Mouse (Mus musculus): ENCODE measurements around the gene Ccdc183.
A peak's percentile ranks its signal among the peaks of the same experiment; 100 is the strongest.

The Ccdc183 gene

DNA sequence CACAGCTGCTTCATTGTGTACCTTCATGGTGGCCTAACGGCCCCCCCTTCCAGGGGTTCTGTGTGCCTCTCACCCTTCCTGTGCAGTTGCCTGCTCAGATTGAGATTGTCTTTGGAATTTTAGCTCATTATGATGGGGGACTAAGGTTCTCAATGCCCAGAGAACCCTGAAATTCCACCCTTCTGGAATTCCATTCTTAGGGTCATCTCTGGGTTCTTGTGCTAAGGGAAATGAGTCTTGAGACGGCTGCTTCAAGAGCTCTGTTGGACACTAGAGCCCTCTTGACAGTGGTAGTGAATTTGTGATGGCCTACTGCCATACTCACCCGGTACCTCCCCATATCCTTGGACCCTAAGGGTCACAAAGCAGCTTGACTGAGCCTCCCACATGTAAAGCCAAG, at the start of gene Ccdc183:
Gene Ccdc183, minus strand, starts transcription at position 101 of the 400 bp plus-strand sequence.
- no peak for DNase-seq (ENCODE audit: low spot score)

DNA sequence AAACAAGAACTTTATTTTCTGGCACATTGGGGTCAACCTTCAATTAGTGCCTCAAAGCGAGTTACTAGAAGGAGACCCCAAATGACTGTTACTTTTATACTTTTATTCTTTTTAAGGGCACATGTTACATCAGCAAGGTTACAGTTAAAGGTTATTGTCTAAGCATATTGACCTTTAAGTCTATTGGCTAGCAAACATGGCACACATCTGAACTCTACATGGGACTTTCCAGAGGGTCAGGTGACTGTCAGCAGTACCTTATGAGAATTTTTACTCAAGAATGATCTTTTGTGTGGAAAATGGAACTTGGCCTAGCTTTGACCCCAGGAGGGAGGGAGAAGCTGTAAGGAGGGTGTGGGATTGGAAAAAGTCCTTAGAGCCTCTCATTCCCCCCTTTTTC, 49.0 kb upstream of the Ccdc183 start:
- no peak for DNase-seq (ENCODE audit: low spot score)

DNA sequence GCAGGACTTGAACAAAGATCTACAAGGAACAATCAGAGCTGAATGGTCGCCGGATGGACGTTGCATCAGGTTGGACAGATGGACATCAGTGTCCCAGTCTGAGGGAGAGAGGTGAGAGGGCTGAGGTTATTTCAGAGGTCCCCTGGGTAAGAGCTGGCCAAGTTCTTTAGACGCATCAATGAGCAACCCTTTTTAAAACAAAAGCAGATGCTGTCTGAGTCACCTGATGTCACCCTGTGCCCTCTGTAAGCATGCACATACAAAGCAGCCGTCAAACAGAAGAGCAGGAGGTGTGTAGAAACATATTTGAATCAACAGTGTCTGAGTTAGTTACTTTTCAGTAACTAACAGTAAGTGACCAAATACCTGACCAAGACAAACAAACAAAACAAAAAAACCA, 46.6 kb upstream of the Ccdc183 start:
- no peak for DNase-seq (ENCODE audit: low spot score)

DNA sequence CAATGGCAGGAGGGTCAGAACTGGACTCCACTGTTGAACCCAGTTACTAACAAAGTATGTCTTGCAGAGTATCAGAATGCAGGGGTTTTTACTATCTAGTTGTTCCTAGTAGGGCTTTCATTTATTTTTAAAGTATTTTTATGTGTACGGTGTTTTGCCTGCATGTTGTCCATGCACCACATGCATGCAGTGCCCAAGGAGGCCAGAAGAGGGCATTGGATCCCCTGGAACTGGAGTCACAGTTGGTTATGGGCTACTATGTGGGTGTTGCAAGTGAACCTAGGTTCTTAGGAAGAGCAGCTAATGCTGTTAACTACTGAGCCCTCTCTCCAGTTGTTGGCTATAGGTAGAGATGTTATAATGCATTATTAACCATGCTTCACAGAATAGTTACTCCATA, 46.0 kb upstream of the Ccdc183 start:
- no peak for DNase-seq (ENCODE audit: low spot score)

DNA sequence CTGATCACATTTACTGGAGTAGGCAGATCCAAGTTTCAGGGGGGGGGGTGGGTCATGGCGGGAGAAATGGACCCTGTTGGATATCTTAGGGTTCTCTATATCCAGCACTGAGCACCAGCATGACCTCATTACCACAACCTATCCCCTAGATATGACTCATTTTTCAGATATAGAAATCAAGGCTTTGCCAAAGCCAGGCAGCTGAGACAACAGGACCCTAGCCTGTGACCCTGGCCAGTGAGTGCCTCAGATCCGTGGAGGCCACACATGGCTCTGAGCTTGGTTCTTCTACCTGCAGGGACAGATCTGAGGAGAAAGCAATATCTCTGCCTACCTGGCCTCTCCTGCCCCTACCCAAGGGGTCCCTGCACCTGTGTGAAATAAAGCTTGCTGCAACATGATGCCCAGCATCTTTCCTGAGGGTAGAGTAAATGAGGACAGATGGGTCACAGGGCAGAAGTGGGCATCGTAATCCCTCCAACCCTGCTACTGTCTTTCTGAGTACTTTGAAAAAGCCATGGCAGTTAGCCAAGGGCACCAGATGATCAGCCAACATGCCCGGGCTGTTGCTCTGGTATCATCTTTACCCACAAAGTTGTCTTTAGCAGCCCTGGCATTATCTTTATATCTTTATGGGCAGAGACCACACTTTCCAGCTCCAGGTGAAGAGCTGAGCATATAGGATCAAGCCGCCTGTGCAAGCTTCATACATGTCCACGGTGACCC, 43.9 kb upstream of the Ccdc183 start:
- no peak for DNase-seq (ENCODE audit: low spot score)

DNA sequence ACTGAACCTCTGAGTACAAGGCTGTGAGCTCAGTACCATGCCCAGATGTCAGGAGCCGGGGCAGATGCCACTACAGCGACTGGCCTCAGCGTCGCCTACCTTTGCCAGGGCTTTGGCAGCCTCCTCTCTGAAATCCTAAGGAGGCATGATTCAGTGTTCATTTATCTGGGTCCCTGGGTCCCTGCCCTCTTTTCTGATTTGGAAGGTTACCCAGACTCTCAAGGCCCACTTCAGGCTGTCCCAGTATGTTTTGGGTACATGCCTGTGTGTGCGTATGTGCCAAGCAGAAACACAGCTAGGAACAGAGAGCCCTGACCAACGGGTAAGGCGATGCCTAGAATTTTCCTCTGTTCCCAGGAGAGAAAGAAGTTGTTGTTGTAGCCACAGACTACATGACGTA, 42.8 kb upstream of the Ccdc183 start:
- no peak for DNase-seq (ENCODE audit: low spot score)

DNA sequence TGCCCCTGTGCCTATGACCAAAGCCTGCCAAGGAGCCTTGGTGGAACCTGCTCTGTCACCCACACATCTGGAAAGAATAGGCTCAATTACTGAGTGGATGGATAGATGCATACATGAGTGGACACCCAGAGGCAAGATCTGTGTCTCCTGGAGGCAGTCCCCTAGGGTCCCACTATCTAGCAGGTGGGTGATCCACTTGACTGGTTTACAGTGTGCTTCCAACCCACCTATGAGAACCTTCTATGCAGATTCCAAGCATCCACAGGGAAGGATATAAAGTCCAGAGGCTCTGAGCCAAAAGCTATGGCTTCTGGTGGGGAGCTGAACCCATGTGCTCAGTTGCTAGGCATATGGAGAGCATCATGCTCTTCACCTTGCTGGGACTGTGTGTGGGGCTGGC, 40.2 kb upstream of the Ccdc183 start, which contains the start of gene Lcn5:
Gene Lcn5, plus strand, starts transcription at position 301 of the 400 bp plus-strand sequence.
- DNase-seq (ENCODE audit: low spot score), result no peak

DNA sequence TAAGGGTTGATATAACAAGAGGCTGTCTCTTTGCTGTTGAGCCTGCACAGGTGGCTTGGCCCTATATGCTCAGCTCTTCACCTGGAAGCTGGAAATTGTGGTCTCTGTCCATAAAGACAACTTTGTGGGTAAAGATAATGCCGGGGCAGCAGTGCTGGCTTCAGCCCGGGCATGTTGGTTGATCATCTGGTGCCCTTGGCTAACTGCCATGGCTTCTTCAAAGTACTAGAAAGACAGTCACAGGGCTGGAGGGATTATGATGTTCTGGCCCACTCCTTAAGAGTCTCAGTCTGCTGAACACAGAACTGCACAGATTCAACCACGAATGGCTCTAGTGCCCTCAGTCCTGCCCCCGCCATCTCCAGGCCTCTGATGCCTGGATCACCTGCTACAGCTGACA, 39.8 kb upstream of the Ccdc183 start:
- no peak for DNase-seq (ENCODE audit: low spot score)

DNA sequence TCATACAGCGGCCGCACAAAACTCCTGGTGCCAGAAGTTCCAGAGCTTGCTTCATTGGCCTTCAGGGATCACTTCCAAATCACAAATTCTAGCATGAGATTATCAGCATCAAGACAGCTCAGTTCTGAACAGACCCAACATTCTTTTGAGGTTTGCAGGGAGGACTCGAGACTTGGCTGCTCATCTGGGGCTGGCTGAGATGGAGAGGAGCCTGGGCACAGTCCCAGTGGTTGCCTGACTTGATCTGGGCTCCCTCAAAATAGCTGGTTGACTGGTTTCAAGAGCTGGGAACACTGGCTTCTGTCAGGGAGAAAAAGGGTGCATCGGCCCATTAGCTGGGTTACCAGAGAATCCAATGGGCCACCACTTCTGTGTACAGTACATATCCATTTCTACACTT, 39.2 kb upstream of the Ccdc183 start:
- no peak for DNase-seq (ENCODE audit: low spot score)

DNA sequence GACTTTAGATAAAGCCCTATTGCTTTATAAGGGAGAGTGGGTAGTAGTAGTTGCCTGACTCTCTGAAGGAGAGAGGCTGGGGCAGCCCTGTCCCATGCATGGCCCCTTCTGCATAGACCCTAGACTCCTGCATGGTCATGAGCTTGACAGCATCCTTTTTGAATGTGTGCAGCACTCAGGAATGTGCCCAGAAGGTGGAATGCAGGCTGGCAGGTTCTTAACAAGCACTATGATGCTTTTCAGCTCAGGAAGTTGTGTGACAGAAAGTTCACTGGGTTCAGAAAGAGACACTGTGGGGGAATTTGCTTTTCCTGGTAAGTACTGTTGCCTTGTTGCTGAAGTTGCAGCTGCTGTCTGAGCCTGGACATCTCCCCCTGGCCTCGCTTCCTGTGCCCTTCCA, 37.0 kb upstream of the Ccdc183 start:
- DNase-seq (ENCODE audit: low spot score), result no peak

DNA sequence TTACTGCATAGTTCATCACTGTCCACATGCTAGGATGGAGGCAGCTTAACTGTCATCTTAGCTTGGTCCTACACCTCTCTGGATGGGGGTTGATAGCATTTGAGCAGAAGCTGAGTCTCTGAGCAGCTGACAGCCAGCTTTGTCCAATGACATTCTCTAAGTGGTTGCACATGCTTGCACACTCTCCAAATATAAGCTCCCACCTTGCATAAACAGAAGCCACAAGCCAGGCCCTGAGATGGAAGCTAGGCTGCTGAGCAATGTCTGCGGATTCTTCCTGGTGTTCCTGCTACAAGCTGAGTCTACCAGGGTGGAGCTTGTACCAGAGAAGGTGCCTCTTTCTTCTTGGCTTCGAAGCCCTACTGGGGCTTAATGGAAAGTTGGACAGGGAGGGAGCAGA, 35.4 kb upstream of the Ccdc183 start, which contains the start of gene Lcn8:
Gene Lcn8, plus strand, starts transcription at position 219 of the 400 bp plus-strand sequence.
- DNase-seq (ENCODE audit: low spot score), result no peak

DNA sequence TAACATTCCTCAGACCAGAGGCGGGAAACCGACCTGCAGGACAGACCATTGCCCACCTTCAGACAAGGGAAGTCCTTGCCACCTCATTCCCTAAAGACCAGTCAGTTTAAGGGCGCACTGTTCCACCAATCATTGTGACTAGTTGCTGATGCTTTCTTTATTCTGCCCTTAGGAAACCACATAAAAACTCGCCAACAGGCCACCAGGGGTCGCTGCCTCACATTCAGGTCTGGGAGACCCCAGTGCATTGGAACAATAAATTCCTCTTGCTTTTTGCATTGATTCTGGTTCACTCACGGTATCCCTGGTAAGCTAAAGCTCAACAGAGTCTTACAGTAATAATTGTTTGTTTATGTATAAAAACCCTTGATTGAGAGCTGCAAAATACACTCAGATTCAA, 22.4 kb upstream of the Ccdc183 start:
- no peak for DNase-seq (ENCODE audit: low spot score)

DNA sequence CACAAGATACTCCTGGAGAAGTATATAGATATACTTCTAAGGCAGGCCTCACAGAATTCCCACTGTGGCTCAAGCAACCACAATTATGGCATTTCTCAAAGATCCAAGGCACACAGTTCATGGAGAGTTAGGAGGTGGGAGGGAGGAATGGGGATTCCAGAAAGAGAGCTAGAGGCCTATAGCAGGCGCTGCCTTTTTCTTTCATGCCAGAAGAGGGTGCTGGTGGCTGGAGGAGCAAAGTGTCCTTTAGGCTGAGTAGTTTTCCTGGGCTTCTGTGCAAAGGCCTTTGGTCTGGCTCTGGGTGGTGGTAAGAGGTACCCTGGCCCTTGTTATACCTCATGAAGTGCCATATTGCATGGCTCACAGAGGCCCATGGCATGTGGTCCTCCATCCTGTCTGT, 16.6 kb upstream of the Ccdc183 start:
- no peak for DNase-seq (ENCODE audit: low spot score)

DNA sequence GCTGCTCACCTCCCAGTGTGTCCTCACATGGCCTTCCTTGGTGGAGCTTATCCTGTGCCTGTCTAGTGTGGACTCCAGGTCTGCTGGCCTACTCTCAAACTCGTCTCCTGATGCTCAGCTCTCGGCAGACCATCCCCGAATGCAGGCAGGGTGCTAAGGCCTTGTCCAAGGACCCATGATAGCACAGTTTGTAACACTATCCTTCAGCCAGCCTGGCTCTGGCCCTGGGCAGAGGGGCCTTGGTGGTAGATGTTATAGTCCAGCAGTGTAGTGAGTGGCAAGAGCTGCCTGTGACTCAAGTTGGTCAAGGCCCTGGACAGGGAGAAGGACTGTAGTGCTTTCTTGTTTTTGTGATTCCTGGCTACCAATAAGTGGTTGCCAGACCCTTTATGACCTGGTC, 16.1 kb upstream of the Ccdc183 start:
- no peak for DNase-seq (ENCODE audit: low spot score)

DNA sequence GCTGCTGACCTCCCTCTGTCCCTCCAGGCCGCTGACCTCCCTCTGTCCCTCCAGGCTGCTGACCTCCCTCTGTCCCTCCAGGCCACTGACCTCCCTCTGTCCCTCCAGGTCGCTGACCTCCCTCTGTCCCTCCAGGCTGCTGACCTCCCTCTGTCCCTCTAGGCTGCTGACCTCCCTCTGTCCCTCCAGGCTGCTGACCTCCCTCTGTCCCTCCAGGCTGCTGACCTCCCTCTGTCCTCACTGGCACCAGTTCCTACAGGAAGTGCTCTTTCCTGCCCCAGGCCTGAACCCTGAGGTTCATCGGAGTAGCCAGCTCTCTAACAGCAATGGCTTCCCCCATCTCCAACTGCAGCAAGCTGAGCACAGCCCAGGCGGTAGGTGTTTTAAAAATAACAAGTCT, 11.3 kb upstream of the Ccdc183 start:
- no peak for DNase-seq (ENCODE audit: low spot score)

DNA sequence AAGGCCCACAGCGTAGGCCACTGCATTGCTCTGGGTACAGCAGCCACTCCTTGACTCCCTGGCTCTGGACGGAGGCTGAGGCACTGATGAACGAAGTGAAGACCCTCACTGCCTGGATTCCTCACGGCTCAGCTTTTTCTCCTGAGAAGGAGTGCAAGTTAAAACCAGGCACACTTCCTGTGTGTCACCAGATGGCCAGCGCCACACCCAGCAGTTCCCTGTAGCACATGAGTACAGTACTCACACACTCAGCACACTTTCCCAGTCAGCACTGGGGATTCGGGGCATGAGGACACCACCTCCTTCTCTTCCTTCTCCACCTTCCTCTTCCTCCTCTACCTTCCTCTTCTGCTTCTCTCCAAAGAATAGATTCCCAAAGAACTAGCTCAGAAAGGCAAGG, 10.3 kb upstream of the Ccdc183 start, which contains the start of gene Fcna:
Gene Fcna, minus strand, starts transcription at position 220 of the 400 bp plus-strand sequence.
- no peak for DNase-seq (ENCODE audit: low spot score)

DNA sequence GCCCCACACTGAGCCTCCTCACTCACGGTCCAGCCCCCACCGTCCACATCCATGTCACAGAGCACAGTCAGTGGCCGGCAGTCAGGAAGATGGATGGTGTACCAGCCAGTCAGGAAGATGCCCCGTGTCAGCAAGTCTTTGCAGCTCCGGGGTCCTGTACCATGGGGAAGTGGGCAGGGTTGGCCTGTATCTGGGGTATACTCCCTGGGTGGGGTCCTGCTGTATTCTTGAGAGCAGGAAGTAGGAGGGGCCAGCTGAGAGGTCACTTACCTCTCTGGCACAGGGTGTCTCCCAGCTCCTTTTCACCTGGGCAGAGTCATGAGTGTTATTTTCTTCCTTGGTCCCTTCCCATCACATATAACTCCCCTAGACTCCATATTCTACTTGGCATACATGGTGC, 8.5 kb upstream of the Ccdc183 start:
- no peak for DNase-seq (ENCODE audit: low spot score)

DNA sequence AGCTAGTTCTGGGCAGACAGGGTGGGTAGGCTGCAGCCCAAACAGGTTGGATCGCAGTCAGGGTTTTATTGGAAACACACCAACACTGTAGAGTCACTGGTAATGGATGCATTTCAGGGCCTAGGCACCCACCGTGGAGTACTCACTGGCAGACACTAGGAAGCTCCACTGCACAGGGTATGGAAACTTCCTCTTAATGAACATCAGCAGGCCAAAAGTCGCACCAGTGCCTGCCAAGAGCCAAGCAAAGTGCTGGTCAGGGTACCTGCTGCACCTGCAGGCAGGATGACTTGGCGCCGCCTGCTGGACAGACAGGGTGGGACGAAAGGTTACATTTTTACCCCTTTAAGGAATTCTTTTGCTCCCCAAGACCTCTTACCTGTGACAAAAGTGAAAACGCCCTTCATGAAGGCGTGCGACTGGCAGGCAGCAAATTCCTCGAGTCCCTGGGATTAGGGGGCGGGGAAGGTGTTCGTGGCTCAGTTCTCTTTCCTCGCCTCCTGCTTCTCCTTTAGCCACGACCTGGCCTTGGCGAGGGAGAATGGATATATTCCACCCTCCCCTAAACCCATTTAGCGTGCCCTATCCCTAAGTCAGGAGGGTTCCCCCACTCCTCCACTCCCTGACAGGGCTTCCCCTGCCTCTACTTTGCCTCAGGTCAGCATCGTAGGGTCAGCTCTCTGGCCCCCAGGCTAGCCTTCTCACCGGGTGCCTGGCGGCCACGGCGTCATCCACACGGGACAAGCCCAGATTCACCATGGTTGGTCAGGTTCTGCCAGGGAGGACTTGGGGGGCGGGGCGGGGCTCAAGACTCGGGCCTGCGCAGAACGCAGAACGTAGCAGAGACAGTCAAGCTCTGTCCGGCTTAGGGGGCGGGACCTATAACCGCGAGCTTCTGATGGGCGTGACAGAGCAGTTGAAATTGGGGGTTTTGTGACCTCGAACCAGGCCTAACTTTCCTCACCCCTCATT, 4.0 kb upstream of the Ccdc183 start, which contains the start of gene Tmem141:
Gene Tmem141, minus strand, starts transcription at position 777 of the 972 bp plus-strand sequence.
- DNase-seq (ENCODE audit: low spot score), result peak; percentile 87

DNA sequence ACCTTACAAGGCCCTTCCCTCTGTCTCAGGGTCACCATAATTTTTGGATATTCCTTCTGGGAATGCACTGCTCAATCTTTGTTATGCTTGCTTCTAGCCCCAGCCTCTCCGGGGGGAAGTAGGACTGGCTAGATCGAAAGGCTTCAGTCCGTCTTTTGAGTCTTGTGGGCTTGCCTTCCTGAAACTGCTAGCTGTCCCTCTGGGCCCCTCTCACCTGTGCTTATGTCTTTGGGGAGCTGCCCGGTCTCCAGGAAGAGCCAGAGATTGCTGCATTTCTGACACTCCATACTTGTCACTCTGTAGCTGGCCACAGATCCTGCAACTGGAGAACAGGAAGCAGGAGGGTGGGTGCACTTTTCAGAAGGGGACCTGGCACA, 3.4 kb upstream of the Ccdc183 start:
- DNase-seq (ENCODE audit: low spot score), result no peak

DNA sequence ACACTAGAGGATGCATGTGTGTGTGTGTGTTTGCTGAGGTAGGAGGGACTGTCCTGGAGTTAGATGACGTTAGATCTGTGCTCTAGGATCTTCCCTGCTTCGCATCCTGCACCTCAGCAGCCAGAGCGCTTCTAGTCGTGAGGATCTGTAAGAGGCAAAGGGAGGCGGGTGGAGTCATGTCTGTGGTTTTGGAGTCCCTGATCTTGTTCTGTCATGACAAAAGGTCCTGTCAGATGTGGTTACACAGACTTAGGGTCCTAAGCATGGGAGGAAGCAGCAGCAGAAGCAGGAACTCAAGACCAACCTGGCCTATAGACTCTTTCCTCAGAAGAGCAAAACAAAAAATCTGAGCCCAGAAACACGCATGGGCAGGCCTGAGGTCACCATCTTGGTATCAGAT, 2.9 kb upstream of the Ccdc183 start:
- no peak for DNase-seq (ENCODE audit: low spot score)

DNA sequence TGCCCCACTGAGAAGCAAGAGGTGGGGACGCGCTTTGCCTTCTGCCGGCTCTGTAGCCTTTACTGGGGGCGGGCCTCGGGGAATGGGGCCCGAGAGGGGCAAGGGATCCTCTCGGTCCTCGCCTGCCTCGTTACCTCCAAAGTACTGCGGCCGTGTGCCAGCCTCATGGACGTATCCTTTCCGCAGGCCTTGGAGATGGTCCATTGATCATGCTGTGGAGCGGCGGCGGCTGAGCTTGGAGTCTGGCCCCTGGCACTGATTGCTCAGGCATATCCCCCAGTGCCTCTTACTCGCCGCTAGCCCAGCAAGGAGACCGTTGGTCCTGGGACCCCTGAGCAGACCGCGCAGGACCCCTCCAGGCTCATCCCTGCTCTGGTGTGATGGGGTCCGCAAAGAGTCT, 1.1 kb downstream of the Ccdc183 start:
- DNase-seq (ENCODE audit: low spot score), result no peak

DNA sequence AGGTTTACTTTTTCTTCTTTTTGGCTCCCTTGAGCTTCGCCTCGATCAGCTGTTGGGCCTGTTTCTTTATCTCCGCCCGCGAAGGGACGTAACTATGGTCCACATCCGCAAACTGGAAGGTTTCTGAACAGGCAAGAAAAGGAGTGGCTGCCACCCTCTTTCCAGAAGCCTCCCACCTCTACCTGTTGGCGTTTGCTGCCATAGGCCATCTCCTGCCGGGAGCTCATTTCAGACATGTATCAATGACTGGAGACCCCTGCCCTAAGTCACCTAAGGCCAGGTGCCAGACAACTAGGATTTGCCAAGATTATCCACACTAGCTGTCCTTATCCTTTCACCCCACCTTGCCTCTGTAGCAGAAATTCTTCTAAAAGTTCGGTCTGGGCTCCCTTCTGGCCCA, 8.8 kb downstream of the Ccdc183 start:
- no peak for DNase-seq (ENCODE audit: low spot score)
